Mouse (Mus musculus): ENCODE measurements around the gene Mrpl42. TPM values are rescaled to one million over a fixed set of nuclear protein-coding genes. Genes with fewer than 3 reads are reported as not detected.

Gene Mrpl42
- 55.9 and 56.2 TPM in 2 replicates for polyA plus RNA-seq (2012; rRNA removed)

GRCm38 (mm10) chr10:95501463-95502081 is at the start of gene Mrpl42:
Gene Mrpl42, minus strand, starts transcription at chr10:95501940.

GRCm38 (mm10) chr10:95514656-95515292 is 13.0 kb upstream of the Mrpl42 start, which contains the start of gene Ube2n:
Gene Ube2n, plus strand, starts transcription at chr10:95515145.

Other genes starting within 250 kb of the Mrpl42 start
- 16.6 and 18.6 TPM in 2 replicates for gene Cradd, start 177.8 kb downstream of the Mrpl42 start, polyA plus RNA-seq (2012; rRNA removed)
- gene Socs2, start 84.8 kb downstream of the Mrpl42 start, polyA plus RNA-seq (2012; rRNA removed), result 51.2 and 62.5 TPM in 2 replicates
- 21.2 and 26.6 TPM in 2 replicates for gene Ube2n, start 13.2 kb upstream of the Mrpl42 start, polyA plus RNA-seq (2012; rRNA removed)
- gene Nudt4, start 62.2 kb upstream of the Mrpl42 start, polyA plus RNA-seq (2012; rRNA removed), result 128 and 142 TPM in 2 replicates
- not detected in 2 replicates for gene Anapc15-ps, start 171.5 kb upstream of the Mrpl42 start, polyA plus RNA-seq (2012; rRNA removed)